Mouse (Mus musculus) bone marrow, adult 2 months (tissue): Measurements from ENCODE around the gene Sh2d6. TPM values are rescaled to one million over a fixed set of nuclear protein-coding genes. Genes with fewer than 3 reads are reported as not detected.
"Not testable (repeated sequence)": the region's sequence is repeated elsewhere in the genome, so short reads cannot be mapped to it uniquely, and the experiment has no call there.

Source experiments
- H3K27ac ChIP-seq: fragments of 200-500 bp; 2 replicates; pipeline ENCODE4 v1.5.1; 2012; ENCODE audit warnings: low read depth, mild to moderate bottlenecking, control low read depth, inconsistent platforms, low read length; ENCODE audit not compliant: control insufficient read depth, poor library complexity, insufficient read depth
- H3K4me1 ChIP-seq: fragments of 200-500 bp; 2 replicates; pipeline ENCODE4 v1.6.1; 2011; ENCODE audit warnings: low read length; ENCODE audit not compliant: control insufficient read depth, insufficient read depth
- H3K4me3 ChIP-seq: fragments of 200-500 bp; replicated peaks from 2 replicates; pipeline ENCODE3; 2011; ENCODE audit warnings: mild to moderate bottlenecking, low read depth, low read length, control low read depth; ENCODE audit not compliant: control insufficient read depth
- CTCF ChIP-seq: fragments of 200-500 bp; IDR thresholded peaks from 2 replicates; pipeline ENCODE4 v1.5.1; 2011; ENCODE audit warnings: low read length, control low read depth; ENCODE audit not compliant: control insufficient read depth, insufficient read depth
- POLR2A ChIP-seq: fragments of 200-500 bp; IDR thresholded peaks from 2 replicates; pipeline ENCODE4 v1.6.1; 2011; ENCODE audit warnings: low read depth, mild to moderate bottlenecking, control low read depth, low read length, borderline replicate concordance; ENCODE audit not compliant: control insufficient read depth
- WGBS: fragments of 180-500 bp; shearing (Covaris S2); methylation state at CpG from one replicate; pipeline ENCODE4 v1.1.7; 2018; 5-methylcytosine and 5-hydroxymethylcytosine counted together
- polyA plus RNA-seq: library from polyadenylated mRNA; stranded (reverse); fragments of >200 nt; gene quantifications from 2 replicates; pipeline ENCODE4 v1.2.4, GENCODE M21; 2011; ENCODE audit warnings: low replicate concordance; ENCODE audit not compliant: missing spikeins, insufficient read depth, insufficient read length

Sh2d6 gene
- polyA plus RNA-seq, 1 experiment = not detected

- no peak overlapping the region for H3K27ac ChIP-seq
- 73% methylated on average over 4 of the region's 4 CpGs for WGBS
- no peak for TF ChIP-seq POLR2A
- no peak for TF ChIP-seq CTCF
- no peaks in the 10 kb centered on the region; the same call in 1 of the 2 replicates for H3K4me1 ChIP-seq
- no peak overlapping the region for H3K4me3 ChIP-seq
Measured at GRCm38 (mm10) chr6:72484887-72485286, 36.6 kb downstream of the Sh2d6 start.

- TF ChIP-seq CTCF = no peak
- no peak for TF ChIP-seq POLR2A
- H3K27ac ChIP-seq = no peak overlapping the region
- H3K4me1 ChIP-seq = no peaks in the 10 kb centered on the region; the same call in 1 of the 2 replicates
- no peak overlapping the region for H3K4me3 ChIP-seq
- WGBS = 39% methylated on average over 2 of the region's 2 CpGs
Measured at GRCm38 (mm10) chr6:72482156-72482555, 39.4 kb downstream of the Sh2d6 start.

GRCm38 (mm10) chr6:72480422-72480702 is 41.1 kb downstream of the Sh2d6 start:
- no peak overlapping the region for H3K4me3 ChIP-seq
- 64% methylated on average over 2 of the region's 2 CpGs for WGBS
- TF ChIP-seq CTCF (no peak), POLR2A (no peak)
- peak overlapping the region; percentile 61; the same call in 1 of the 2 replicates for H3K27ac ChIP-seq
- H3K4me1 ChIP-seq = no peaks in the 10 kb centered on the region; the same call in 1 of the 2 replicates

GRCm38 (mm10) chr6:72479645-72480421 is 41.7 kb downstream of the Sh2d6 start:
- TF ChIP-seq CTCF (no peak), POLR2A (no peak)
- Histone ChIP-seq H3K4me3 (no peak overlapping the region), H3K4me1 (no peaks in the 10 kb centered on the region; the same call in 1 of the 2 replicates), H3K27ac (peak overlapping the region; percentile 61; the same call in 1 of the 2 replicates)
- 63% methylated on average over 12 of the region's 12 CpGs for WGBS

GRCm38 (mm10) chr6:72478691-72479090 is 42.8 kb downstream of the Sh2d6 start:
- H3K27ac ChIP-seq, H3K4me3 ChIP-seq, H3K4me1 ChIP-seq: not testable (repeated sequence)
- 62% methylated on average over 3 of the region's 3 CpGs for WGBS

- no peak for TF ChIP-seq POLR2A
- TF ChIP-seq CTCF = no peak
- 74% methylated on average over 3 of the region's 3 CpGs for WGBS
- no peaks in the 10 kb centered on the region; the same call in 1 of the 2 replicates for H3K4me1 ChIP-seq
- no peak overlapping the region for H3K4me3 ChIP-seq
- H3K27ac ChIP-seq = no peak overlapping the region
Measured at GRCm38 (mm10) chr6:72477621-72478020, 43.9 kb downstream of the Sh2d6 start.

GRCm38 (mm10) chr6:72476836-72477235 is 44.7 kb downstream of the Sh2d6 start:
- TF ChIP-seq POLR2A (no peak), CTCF (no peak)
- H3K27ac ChIP-seq = no peak overlapping the region
- no peak overlapping the region for H3K4me3 ChIP-seq
- no peaks in the 10 kb centered on the region; the same call in 1 of the 2 replicates for H3K4me1 ChIP-seq
- WGBS = 86% methylated on average over 5 of the region's 5 CpGs

- H3K4me3 ChIP-seq = no peak overlapping the region
- WGBS = 84% methylated on average over 4 of the region's 4 CpGs
- H3K27ac ChIP-seq = no peak overlapping the region
- TF ChIP-seq CTCF = no peak
- no peak for TF ChIP-seq POLR2A
- H3K4me1 ChIP-seq = no peaks in the 10 kb centered on the region; the same call in 1 of the 2 replicates
Measured at GRCm38 (mm10) chr6:72475221-72475985, 46.1 kb downstream of the Sh2d6 start.
